Mouse (Mus musculus): ENCODE data around the gene Hist1h1c. TPM values are rescaled to one million over a fixed set of nuclear protein-coding genes. Genes with fewer than 3 reads are reported as not detected.

Gene Hist1h1c
- polyA plus RNA-seq (2014; fragmentation: Nextera tagmentation; extraction: Ambion mirVana): 7.2 and 8.3 TPM in 2 replicates

DNA sequence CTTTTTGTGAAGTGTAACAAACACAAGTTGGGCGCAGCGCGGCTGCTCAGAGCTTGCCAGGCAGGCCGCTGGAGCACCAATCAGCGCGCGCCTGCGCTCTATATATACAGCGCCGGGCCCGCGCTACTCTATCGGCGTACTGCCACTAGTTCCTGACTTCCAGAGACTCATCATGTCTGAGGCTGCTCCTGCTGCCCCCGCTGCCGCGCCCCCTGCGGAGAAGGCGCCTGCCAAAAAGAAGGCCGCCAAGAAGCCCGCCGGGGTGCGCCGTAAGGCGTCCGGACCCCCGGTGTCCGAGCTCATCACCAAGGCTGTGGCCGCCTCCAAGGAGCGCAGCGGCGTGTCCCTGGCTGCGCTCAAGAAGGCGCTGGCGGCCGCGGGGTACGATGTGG lies at the start of gene Hist1h1c:
Gene Hist1h1c (plus strand): TSS at position 132 of the 392 bp plus-strand sequence.
- Histone ChIP-seq H3K4me2 (replicated peaks) (peak within 1 kb of the TSS; percentile 97), H3K9ac (peak within 1 kb of the TSS; percentile 63), H3K4me1 (replicated peaks; ENCODE audit: control insufficient read depth, insufficient read depth, low read length) (peaks cover 12% of the 10 kb centered on the region; the same call in 1 of the 2 replicates), H3K27me3 (ENCODE audit: control insufficient read depth, insufficient read depth, low read length) (no peaks in the 10 kb centered on the region), H3K4me3 (replicated peaks; ENCODE audit: low read length) (peak within 1 kb of the TSS; percentile 48), H3K9me3 (ENCODE audit: control insufficient read depth, low read length) (no peaks in the 10 kb centered on the region), H3K36me3 (replicated peaks; ENCODE audit: control insufficient read depth, insufficient read depth) (no peaks in the 10 kb centered on the region), H3K27ac (peak within 1 kb of the TSS; percentile 80)
- peak; percentile 93 for ATAC-seq (ENCODE audit: low FRiP score)
- whole genome bisulfite sequencing: under 1% methylated on average over 28 of the region's 38 CpGs
- peak; percentile 88 for DNase-seq (ENCODE audit: low spot score)

DNA sequence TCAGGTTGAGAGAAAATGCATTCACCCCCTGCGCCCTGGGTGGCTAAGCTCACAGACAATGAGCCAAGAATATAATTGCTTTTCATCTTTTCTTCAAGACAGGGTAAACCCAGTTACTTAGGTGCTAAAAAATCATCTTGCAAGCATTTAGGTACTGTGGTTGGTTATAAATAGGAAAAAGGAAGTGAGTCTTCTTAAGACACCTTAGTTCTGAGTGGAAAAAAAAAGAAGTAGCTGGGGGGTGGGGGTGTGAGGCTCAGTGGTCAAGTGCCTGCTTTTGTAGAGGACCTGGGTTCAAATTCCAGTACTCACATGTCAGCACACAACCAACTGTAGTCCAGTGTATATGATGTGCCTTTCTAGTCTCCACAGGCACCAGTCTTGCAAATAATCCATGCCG lies 49.7 kb upstream of the Hist1h1c start:
- Histone ChIP-seq H3K27ac (no peak overlapping the region), H3K36me3 (replicated peaks; ENCODE audit: control insufficient read depth, insufficient read depth) (no peaks in the 10 kb centered on the region), H3K9me3 (ENCODE audit: control insufficient read depth, low read length) (no peaks in the 10 kb centered on the region), H3K4me1 (replicated peaks; ENCODE audit: control insufficient read depth, insufficient read depth, low read length) (peaks cover 10% of the 10 kb centered on the region), H3K9ac (no peak overlapping the region), H3K27me3 (ENCODE audit: control insufficient read depth, insufficient read depth, low read length) (no peaks in the 10 kb centered on the region), H3K4me3 (replicated peaks; ENCODE audit: low read length) (no peak overlapping the region), H3K4me2 (replicated peaks) (no peak overlapping the region)
- ATAC-seq (ENCODE audit: low FRiP score) (no peak), DNase-seq (ENCODE audit: low spot score) (no peak)
- WGBS: 93% methylated on average over 2 of the region's 2 CpGs

DNA sequence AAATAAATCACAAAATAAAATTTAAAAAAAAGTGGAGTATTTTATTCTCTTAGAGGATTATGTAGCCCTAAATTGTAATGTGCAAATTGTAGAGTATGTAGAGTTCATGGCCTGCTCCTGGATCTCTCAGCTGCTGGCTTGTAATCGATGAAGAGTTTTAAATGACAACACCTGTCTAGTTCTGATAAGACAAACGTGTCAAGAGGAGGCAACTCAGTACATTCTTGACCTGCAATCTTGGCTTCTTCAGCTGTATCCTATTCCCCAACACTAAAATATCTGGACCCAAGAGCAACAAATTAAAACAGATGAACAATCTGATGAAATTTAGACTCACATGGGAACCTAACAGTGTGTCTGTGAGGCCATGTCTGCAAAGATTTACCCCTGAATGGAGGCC lies 49.1 kb upstream of the Hist1h1c start:
- H3K27ac ChIP-seq: no peak overlapping the region
- no peak overlapping the region for H3K4me3 ChIP-seq (replicated peaks; ENCODE audit: low read length)
- H3K27me3 ChIP-seq (ENCODE audit: control insufficient read depth, insufficient read depth, low read length): no peaks in the 10 kb centered on the region
- no peak overlapping the region for H3K9ac ChIP-seq
- no peak overlapping the region for H3K4me2 ChIP-seq (replicated peaks)
- ATAC-seq (ENCODE audit: low FRiP score): no peak
- WGBS: 86% methylated on average over 2 of the region's 2 CpGs
- no peaks in the 10 kb centered on the region for H3K36me3 ChIP-seq (replicated peaks; ENCODE audit: control insufficient read depth, insufficient read depth)
- no peak for DNase-seq (ENCODE audit: low spot score)
- H3K9me3 ChIP-seq (ENCODE audit: control insufficient read depth, low read length): no peaks in the 10 kb centered on the region
- H3K4me1 ChIP-seq (replicated peaks; ENCODE audit: control insufficient read depth, insufficient read depth, low read length): peaks cover 10% of the 10 kb centered on the region

- no peaks in the 10 kb centered on the region for H3K9me3 ChIP-seq (ENCODE audit: control insufficient read depth, low read length)
- ATAC-seq (ENCODE audit: low FRiP score) (no peak), DNase-seq (ENCODE audit: low spot score) (no peak)
- no peak overlapping the region for H3K4me2 ChIP-seq (replicated peaks)
- 87% methylated on average over 6 of the region's 6 CpGs for WGBS
- H3K4me1 ChIP-seq (replicated peaks; ENCODE audit: control insufficient read depth, insufficient read depth, low read length): no peaks in the 10 kb centered on the region; the same call in 1 of the 2 replicates
- H3K27ac ChIP-seq: no peak overlapping the region
- no peaks in the 10 kb centered on the region for H3K27me3 ChIP-seq (ENCODE audit: control insufficient read depth, insufficient read depth, low read length)
- H3K36me3 ChIP-seq (replicated peaks; ENCODE audit: control insufficient read depth, insufficient read depth): no peaks in the 10 kb centered on the region
- H3K4me3 ChIP-seq (replicated peaks; ENCODE audit: low read length): no peak overlapping the region
- H3K9ac ChIP-seq: no peak overlapping the region
These were observed 44.7 kb upstream of the Hist1h1c start for GRCm38 (mm10) chr13:23693856-23694440.

DNA sequence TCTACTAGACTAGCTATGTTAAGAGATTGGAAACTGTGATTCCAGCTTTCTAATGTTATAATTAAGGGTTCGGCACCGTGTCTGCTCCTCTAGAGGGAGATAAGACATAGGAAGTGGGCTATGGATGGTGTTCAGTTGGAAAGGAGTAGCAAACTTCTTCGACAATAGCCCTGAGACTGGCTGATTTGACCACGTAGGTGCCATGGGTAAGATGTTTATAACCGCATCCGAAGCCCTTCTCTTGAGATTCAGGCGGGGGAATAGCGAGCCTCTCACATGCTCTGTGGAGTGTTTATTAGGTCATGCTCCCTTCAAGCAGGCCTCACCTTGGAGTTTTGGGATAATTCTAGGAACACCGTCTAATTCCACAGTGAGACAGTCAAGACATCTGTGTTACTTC lies 43.7 kb upstream of the Hist1h1c start:
- Histone ChIP-seq H3K36me3 (replicated peaks; ENCODE audit: control insufficient read depth, insufficient read depth) (no peaks in the 10 kb centered on the region), H3K9me3 (ENCODE audit: control insufficient read depth, low read length) (no peaks in the 10 kb centered on the region)

DNA sequence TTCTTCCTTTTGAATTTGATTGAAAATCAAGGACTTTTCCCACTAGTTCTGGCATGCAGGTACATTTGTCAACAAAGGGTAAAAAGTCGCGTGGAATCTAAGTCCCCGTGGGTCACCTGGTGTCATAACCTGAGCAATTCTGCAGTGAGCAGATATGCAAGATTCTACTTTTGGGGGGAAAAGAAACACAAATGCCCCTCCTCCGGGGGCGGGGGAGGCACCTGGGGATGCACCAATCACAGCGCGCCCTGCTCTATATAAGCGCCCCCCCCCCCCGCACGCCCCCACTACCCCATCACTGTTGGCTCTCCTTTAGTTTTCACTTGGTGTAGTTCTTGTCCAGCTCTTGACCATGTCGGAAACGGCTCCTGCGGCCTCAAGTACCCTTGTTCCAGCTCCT lies 43.1 kb upstream of the Hist1h1c start, which contains the start of gene Hist1h1t:
Gene Hist1h1t (plus strand): TSS at position 301 of the 400 bp plus-strand sequence.
- no peak within 1 kb of the TSS for H3K9ac ChIP-seq
- no peaks in the 10 kb centered on the region for H3K27me3 ChIP-seq (ENCODE audit: control insufficient read depth, insufficient read depth, low read length)
- H3K4me1 ChIP-seq (replicated peaks; ENCODE audit: control insufficient read depth, insufficient read depth, low read length): no peaks in the 10 kb centered on the region; the same call in 1 of the 2 replicates
- no peak for ATAC-seq (ENCODE audit: low FRiP score)
- DNase-seq (ENCODE audit: low spot score): no peak
- H3K4me2 ChIP-seq (replicated peaks): no peak within 1 kb of the TSS
- H3K27ac ChIP-seq: no peak within 1 kb of the TSS
- WGBS: 55% methylated on average over 13 of the region's 13 CpGs
- H3K9me3 ChIP-seq (ENCODE audit: control insufficient read depth, low read length): no peaks in the 10 kb centered on the region
- no peak within 1 kb of the TSS for H3K4me3 ChIP-seq (replicated peaks; ENCODE audit: low read length)
- H3K36me3 ChIP-seq (replicated peaks; ENCODE audit: control insufficient read depth, insufficient read depth): no peaks in the 10 kb centered on the region

More for the DNA sequence above, 43.7 kb upstream of the Hist1h1c start:
- H3K4me1 ChIP-seq (replicated peaks; ENCODE audit: control insufficient read depth, insufficient read depth, low read length): no peaks in the 10 kb centered on the region; the same call in 1 of the 2 replicates
- no peaks in the 10 kb centered on the region for H3K27me3 ChIP-seq (ENCODE audit: control insufficient read depth, insufficient read depth, low read length)
- no peak overlapping the region for H3K27ac ChIP-seq
- H3K9ac ChIP-seq: no peak overlapping the region
- no peak overlapping the region for H3K4me2 ChIP-seq (replicated peaks)
- 94% methylated on average over 9 of the region's 9 CpGs for WGBS
- ATAC-seq (ENCODE audit: low FRiP score) (no peak), DNase-seq (ENCODE audit: low spot score) (no peak)
- no peak overlapping the region for H3K4me3 ChIP-seq (replicated peaks; ENCODE audit: low read length)

DNA sequence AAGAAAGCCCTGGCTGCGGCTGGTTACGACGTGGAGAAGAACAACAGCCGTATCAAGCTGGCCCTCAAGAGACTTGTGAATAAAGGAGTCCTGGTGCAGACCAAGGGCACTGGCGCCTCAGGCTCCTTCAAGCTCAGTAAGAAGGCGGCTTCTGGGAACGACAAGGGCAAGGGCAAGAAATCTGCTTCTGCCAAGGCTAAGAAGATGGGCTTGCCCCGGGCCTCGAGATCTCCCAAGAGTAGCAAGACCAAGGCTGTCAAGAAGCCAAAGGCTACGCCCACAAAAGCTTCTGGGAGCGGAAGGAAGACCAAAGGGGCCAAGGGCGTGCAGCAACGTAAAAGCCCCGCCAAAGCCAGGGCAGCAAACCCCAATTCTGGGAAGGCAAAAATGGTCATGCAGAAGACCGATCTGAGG lies 42.5 kb upstream of the Hist1h1c start:
- WGBS: 61% methylated on average over 15 of the region's 15 CpGs
- Histone ChIP-seq H3K9me3 (ENCODE audit: control insufficient read depth, low read length) (no peaks in the 10 kb centered on the region), H3K4me1 (replicated peaks; ENCODE audit: control insufficient read depth, insufficient read depth, low read length) (no peaks in the 10 kb centered on the region; the same call in 1 of the 2 replicates), H3K9ac (no peak overlapping the region), H3K4me3 (replicated peaks; ENCODE audit: low read length) (no peak overlapping the region), H3K36me3 (replicated peaks; ENCODE audit: control insufficient read depth, insufficient read depth) (no peaks in the 10 kb centered on the region), H3K27me3 (ENCODE audit: control insufficient read depth, insufficient read depth, low read length) (no peaks in the 10 kb centered on the region), H3K4me2 (replicated peaks) (no peak overlapping the region), H3K27ac (no peak overlapping the region)
- ATAC-seq (ENCODE audit: low FRiP score): no peak
- DNase-seq (ENCODE audit: low spot score): no peak

- peak overlapping the region; percentile 62 for H3K9ac ChIP-seq
- no peaks in the 10 kb centered on the region for H3K9me3 ChIP-seq (ENCODE audit: control insufficient read depth, low read length)
- H3K36me3 ChIP-seq (replicated peaks; ENCODE audit: control insufficient read depth, insufficient read depth): no peaks in the 10 kb centered on the region
- H3K4me3 ChIP-seq (replicated peaks; ENCODE audit: low read length): peak overlapping the region; percentile 44
- DNase-seq (ENCODE audit: low spot score) (peak; percentile 66), ATAC-seq (ENCODE audit: low FRiP score) (peak; percentile 46)
- H3K4me2 ChIP-seq (replicated peaks): peak overlapping the region; percentile 72
- no peaks in the 10 kb centered on the region; the same call in 1 of the 2 replicates for H3K4me1 ChIP-seq (replicated peaks; ENCODE audit: control insufficient read depth, insufficient read depth, low read length)
- WGBS: under 1% methylated on average over 23 of the region's 32 CpGs
- H3K27me3 ChIP-seq (ENCODE audit: control insufficient read depth, insufficient read depth, low read length): no peaks in the 10 kb centered on the region
- H3K27ac ChIP-seq: peak overlapping the region; percentile 90
These were observed 40.9 kb upstream of the Hist1h1c start for GRCm38 (mm10) chr13:23697491-23698299.

GRCm38 (mm10) chr13:23698300-23698693 lies 40.3 kb upstream of the Hist1h1c start, which contains the start of gene Hist1h4c:
Gene Hist1h4c, minus strand, starts transcription at chr13:23698454.
- peak within 1 kb of the TSS; percentile 90 for H3K27ac ChIP-seq
- no peaks in the 10 kb centered on the region for H3K27me3 ChIP-seq (ENCODE audit: control insufficient read depth, insufficient read depth, low read length)
- peak within 1 kb of the TSS; percentile 62 for H3K9ac ChIP-seq
- ATAC-seq (ENCODE audit: low FRiP score) (peak; percentile 97), DNase-seq (ENCODE audit: low spot score) (peak; percentile 100)
- H3K36me3 ChIP-seq (replicated peaks; ENCODE audit: control insufficient read depth, insufficient read depth): no peaks in the 10 kb centered on the region
- 0% methylated on average over 22 of the region's 22 CpGs for WGBS
- peak within 1 kb of the TSS; percentile 44 for H3K4me3 ChIP-seq (replicated peaks; ENCODE audit: low read length)
- peak within 1 kb of the TSS; percentile 72 for H3K4me2 ChIP-seq (replicated peaks)
- no peaks in the 10 kb centered on the region; the same call in 1 of the 2 replicates for H3K4me1 ChIP-seq (replicated peaks; ENCODE audit: control insufficient read depth, insufficient read depth, low read length)
- H3K9me3 ChIP-seq (ENCODE audit: control insufficient read depth, low read length): no peaks in the 10 kb centered on the region

Data from hindbrain, embryonic 14.5 days (tissue).